Mouse (Mus musculus) lung, postnatal 14 days (tissue): ENCODE measurements around the gene Olfr92.
A peak's percentile ranks its signal among the peaks of the same experiment; 100 is the strongest.
"Not testable (repeated sequence)": the region's sequence is repeated elsewhere in the genome, so short reads cannot be mapped to it uniquely, and the experiment has no call there.

Experiments used
- DNase-seq: peaks from one replicate; pipeline ENCODE4 v3.0.0; 2021

The Olfr92 gene

GRCm38 (mm10) chr17:37119988-37120387 lies at the start of gene Olfr92:
Gene Olfr92, minus strand, starts transcription at chr17:37120088.
- DNase-seq = no peak

GRCm38 (mm10) chr17:37161394-37161793 lies 41.5 kb upstream of the Olfr92 start, which contains the start of gene Olfr93:
Gene Olfr93, minus strand, starts transcription at chr17:37161494.
- DNase-seq = no peak

- DNase-seq = not testable (repeated sequence)
Measured at GRCm38 (mm10) chr17:37131366-37131765, 11.5 kb upstream of the Olfr92 start.

- no peak for DNase-seq
Measured at GRCm38 (mm10) chr17:37098178-37098577, 21.7 kb downstream of the Olfr92 start, which contains the start of gene Olfr91. Gene Olfr91, minus strand, starts transcription at chr17:37098278.

- no peak for DNase-seq
Measured at GRCm38 (mm10) chr17:37093289-37093688, 26.6 kb downstream of the Olfr92 start.

- DNase-seq = no peak
Measured at GRCm38 (mm10) chr17:37092198-37092597, 27.7 kb downstream of the Olfr92 start.

- DNase-seq = no peak
Measured at GRCm38 (mm10) chr17:37088399-37088798, 31.5 kb downstream of the Olfr92 start, which contains the start of gene Olfr90. Gene Olfr90, minus strand, starts transcription at chr17:37088499.

- no peak for DNase-seq
Measured at GRCm38 (mm10) chr17:37085545-37085944, 34.3 kb downstream of the Olfr92 start.

GRCm38 (mm10) chr17:37084632-37085031 lies 35.3 kb downstream of the Olfr92 start:
- no peak for DNase-seq

GRCm38 (mm10) chr17:37083327-37083726 lies 36.6 kb downstream of the Olfr92 start:
- DNase-seq = peak; percentile 78

- no peak for DNase-seq
Measured at GRCm38 (mm10) chr17:37081659-37082058, 38.2 kb downstream of the Olfr92 start.

GRCm38 (mm10) chr17:37080119-37080518 lies 39.8 kb downstream of the Olfr92 start:
- DNase-seq = peak; percentile 50

GRCm38 (mm10) chr17:37078990-37079389 lies 40.9 kb downstream of the Olfr92 start:
- DNase-seq = no peak

GRCm38 (mm10) chr17:37078193-37078592 lies 41.7 kb downstream of the Olfr92 start:
- no peak for DNase-seq

GRCm38 (mm10) chr17:37075766-37076165 lies 44.1 kb downstream of the Olfr92 start:
- no peak for DNase-seq

GRCm38 (mm10) chr17:37075181-37075580 lies 44.7 kb downstream of the Olfr92 start:
- DNase-seq = no peak

- no peak for DNase-seq
Measured at GRCm38 (mm10) chr17:37072730-37073276, 47.1 kb downstream of the Olfr92 start.

- no peak for DNase-seq
Measured at GRCm38 (mm10) chr17:37072080-37072729, 47.7 kb downstream of the Olfr92 start.

GRCm38 (mm10) chr17:37070121-37070520 lies 49.8 kb downstream of the Olfr92 start:
- no peak for DNase-seq

GRCm38 (mm10) chr17:37067861-37068260 lies 52.0 kb downstream of the Olfr92 start:
- no peak for DNase-seq

- no peak for DNase-seq
Measured at GRCm38 (mm10) chr17:37065993-37066392, 53.9 kb downstream of the Olfr92 start.

GRCm38 (mm10) chr17:37063686-37064495 lies 56.0 kb downstream of the Olfr92 start:
- peak; percentile 33 for DNase-seq

- DNase-seq = no peak
Measured at GRCm38 (mm10) chr17:37063063-37063462, 56.8 kb downstream of the Olfr92 start.
